Mouse (Mus musculus) G1E (cell line): ENCODE measurements at regions not wholly inside any gene's neighbourhood (a gene's known extent, or its start where the extent isn't known, plus 50 kb on each side); places are given as distances from the start of the nearest gene placed in this dataset.

ENCODE experiments used
- CTCF ChIP-seq: IDR thresholded peaks from 2 replicates; pipeline ENCODE4 v1.5.1; 2012; ENCODE audit warnings: low read depth, low read length, inconsistent platforms, mixed read lengths
- TAL1 ChIP-seq: conservative IDR thresholded peaks from 2 replicates; pipeline ENCODE4 v1.6.1; 2012; ENCODE audit warnings: low read depth, low read length, inconsistent platforms, mixed read lengths

DNA sequence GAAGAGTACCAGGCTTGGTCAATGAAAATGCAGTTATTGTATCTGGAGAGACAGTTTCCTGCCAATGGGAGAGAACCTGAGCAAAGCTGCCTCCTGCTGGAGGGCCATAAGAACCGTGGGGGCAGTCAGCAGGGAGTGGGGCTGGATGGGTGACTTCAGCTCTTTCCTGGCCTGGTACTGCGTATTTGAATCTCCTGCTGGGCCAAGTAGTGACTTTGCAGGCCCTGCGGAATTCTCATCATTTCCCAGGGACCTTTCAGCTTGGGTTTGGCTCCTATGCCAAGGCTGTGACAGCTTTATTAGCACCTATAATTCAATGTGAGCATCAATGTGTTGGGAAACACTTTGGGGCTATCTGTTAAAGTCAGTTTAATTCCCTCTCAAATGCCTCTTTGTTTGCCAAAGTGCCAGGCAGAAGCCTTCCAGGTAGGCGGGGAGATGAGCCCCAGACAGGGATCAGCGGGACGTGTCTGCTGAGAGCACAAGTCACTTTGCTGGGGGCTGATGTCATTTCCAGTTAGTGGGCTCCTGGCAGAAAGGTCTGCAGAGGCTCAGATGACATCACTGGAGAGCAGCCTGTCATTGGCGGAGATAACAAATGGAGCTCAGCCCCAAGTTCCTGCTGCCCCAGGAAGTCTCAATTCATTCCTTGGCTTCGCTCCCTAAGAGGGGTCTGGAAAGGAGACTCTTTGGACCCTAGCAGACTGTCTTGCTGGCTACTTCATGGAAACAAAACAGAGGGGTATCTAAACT lies 630.5 kb downstream of the Insc start:
- TF ChIP-seq CTCF (no peak), TAL1 (no peak)
